Mouse (Mus musculus) gastrocnemius, postnatal 36 days (tissue): ENCODE data around the gene Tnr. TPM values are rescaled to one million over a fixed set of nuclear protein-coding genes. Genes with fewer than 3 reads are reported as not detected.

Experiments used
- DNase-seq, 2 experiments: peaks; one replicate each; pipeline ENCODE4 v3.0.0; 2022
- intact Hi-C: fragments of 180-260 bp; cut with DNase I; formaldehyde crosslinking; loops from one replicate; pipeline ENCODE4 v1.15.1; 2025
- total RNA-seq, 2 experiments: library from RNA; stranded (reverse); gene quantifications; 2 replicates each; pipeline ENCODE4 v1.2.3; 2021

Tnr gene
- total RNA-seq, 2 experiments from 2014 or later, result not detected

DNA sequence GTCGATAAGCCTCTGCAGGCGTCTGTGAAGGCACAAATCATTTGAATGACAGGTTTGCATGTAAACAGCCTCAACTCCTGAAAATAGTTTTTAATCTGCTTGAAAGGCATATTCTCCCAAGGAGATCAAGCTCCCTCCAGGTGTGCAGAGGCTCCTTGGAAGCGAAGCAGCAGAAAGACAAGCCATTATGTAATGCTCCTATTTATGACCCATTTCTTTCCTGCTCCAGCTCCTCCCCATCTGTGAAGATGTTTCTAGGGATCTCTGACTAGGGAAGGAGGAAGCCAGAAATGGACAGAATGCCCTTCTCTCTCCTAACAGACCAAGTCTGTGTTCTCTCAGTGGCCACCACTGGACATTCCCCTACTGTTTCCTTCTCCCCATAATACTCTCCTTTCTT is 38.0 kb downstream of the Tnr start:
- intact Hi-C loops, result no loop called here
- no peak for DNase-seq

DNA sequence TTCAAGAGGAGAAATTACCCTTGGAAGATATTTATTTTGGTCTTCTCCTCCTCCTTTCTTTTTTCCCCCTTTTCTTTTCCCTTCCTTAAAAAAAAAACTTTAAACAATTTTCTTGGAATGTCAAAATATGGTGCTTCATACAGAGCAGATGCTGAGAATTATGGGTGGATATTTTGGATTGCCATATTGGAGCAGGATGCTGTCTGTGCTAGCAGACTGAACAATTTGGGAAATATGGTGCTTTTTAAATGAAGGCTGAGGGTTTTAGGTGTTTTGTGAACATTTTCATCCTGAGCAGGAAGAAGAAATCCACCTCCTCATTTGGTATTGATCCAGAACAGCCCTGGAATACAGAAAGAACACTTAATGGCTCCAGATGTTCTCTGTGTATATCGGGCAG is 41.6 kb downstream of the Tnr start:
- no peak for DNase-seq
- intact Hi-C loops, result no loop called here

DNA sequence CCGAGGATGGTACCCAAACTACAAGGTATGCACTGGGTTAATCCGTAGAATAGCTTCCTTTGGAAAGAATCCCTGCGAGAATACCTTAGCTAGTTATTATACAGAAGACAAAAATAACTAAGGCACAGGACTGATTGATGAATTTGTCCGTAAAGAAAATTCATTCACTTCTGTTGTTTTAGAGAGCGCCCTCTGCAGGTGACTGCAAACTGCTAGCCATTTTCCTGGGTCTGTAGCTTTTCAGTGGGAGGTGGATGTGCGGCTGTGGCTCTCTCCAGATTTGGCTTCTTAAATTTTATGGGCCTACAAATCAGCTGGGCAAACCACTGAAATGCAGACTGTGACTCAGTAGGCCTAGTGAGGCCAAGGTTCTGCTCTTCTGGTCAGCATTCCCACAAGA is 42.5 kb downstream of the Tnr start:
- intact Hi-C loops, result no loop called here
- no peak for DNase-seq

DNA sequence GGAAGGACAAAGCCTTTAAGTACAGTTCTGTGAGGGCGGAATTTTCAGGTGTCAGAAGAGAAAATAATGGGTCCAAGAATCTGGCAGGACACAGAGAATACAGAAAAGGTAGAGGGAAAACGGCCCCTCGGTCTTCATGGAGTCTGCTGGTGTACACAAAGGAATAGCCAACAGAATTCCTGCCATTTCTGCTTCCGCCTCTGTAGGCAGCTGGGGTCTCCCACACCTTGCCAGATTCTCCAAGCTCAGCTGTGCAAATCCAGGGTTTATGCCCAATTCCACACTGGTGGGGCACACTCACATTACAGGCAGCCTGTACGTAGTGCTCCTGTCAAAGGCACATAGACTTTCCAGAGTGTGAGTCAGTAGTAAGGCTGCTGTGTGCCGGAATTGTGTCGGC is 43.6 kb downstream of the Tnr start:
- intact Hi-C loops, result no loop called here

DNA sequence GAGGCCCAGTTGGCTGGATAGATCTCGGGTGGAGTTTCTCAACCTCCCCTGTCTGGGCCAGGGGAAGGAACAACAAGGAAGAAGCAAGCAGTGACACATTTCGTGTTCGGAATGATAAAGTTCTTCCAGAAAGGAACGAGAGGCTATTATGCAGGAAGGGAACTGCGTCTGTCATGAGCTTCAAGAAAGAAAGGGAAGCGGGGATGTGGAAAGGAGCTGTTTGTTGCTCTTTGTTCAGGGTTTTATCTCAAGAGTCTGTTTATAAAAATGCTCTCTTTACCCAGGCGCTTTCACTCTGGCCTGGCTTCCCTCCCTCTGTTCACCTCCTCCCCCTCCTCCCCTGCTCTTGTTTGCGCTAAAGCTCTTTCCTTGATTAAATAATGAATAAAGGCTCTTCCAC is 46.7 kb downstream of the Tnr start:
- DNase-seq, result no peak

More for the DNA sequence above, 43.6 kb downstream of the Tnr start:
- no peak for DNase-seq

DNA sequence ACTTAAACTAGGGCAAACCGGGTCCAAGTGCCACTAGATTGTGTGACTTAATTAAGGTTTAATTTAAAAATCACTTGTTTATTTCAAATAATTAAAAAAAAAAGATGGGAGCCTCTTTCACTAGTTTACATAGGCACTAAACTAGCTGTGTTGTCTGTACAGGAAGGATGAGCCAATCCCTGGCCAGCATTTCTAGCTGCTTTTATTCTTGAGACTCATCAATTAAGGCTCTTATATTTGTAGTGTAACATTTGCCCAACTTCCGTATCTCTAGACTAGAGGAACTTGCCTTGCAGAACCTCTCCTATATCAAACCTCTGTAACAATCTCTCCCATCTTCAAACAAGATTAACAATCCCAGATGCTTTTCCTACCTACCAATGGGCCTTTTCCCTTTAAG is 47.3 kb downstream of the Tnr start:
- intact Hi-C loops, result no loop called here
- DNase-seq, result no peak

More for the DNA sequence above, 46.7 kb downstream of the Tnr start:
- intact Hi-C loops, result no loop called here

DNA sequence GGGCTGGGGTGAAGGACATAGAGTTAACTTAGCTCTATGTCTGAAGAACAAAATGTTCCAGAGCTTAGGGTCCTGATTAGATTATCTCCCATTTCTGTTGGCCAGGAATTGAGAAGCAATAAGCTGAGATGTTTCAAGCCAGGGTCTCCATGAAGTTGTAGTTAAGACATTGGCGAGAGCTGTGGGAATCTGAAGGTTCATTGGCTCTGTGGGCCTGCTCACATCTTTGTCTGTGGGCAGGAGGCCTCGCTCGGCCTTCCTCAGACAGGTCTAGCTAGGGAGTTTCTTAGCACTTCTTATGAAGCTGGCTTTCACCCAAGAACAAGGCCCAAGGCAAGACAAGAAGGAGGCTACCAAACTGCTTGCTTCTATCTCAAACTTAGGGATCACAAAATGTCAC is 48.4 kb downstream of the Tnr start:
- intact Hi-C loops, result no loop called here
- no peak for DNase-seq

DNA sequence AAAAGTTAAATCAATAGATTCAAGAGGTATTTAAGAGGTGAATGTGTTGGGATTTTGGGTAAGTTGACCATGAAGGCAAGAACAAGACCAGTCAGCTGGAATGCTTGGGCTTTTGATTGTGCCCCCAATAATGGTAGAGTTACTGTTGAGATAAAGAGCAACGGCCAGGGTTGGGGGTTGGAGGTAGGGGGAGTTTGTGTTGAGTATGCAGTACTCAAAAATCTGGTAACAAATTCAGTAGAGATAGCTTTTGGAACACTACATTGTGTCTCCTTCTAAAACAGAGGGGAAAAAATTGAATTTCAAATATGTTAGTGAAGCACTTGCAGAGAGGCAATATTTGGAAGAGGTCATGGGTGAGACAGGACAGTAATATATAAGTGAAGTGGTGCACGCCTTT is 49.5 kb downstream of the Tnr start:
- intact Hi-C loops, result no loop called here
- DNase-seq, result no peak

DNA sequence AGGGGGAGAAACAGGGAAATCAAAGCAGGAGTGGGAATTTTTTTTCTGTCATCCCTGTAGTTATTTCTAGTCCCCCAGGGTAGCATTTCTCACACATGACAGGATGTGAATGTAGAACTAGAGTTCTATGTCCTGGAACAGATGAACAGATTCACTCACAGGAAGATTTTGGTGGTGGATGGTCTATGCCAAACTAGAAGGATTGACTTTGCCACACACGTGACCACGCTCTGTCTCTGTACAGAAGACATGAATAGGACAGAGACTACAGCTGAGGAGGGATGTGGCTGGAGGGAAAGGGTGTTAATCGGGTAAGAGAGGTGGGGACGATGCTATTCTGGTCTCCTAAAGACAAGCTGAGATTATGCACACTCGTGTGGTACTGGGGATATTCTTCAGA is 51.1 kb downstream of the Tnr start:
- intact Hi-C loops, result no loop called here
- DNase-seq, result no peak

DNA sequence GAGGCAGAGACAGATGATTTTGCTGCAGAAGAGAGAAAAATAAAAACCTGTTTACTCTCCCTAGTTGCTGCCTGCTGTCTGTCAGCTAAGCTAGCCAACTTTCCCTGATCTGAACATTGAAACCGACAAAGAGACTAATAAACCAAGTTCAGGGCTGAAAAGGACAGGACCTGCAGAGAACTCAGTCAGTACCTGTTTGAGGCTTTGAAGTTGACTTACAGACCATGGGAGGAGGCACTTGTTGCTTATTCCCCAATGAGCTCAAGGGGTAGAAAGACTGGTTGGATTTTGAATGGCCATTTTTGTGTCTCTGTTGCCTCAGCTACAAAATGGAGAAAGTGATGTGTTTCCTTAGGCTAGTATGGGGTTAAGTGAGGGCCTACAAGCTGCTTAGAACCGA is 52.7 kb downstream of the Tnr start:
- no peak for DNase-seq
- intact Hi-C loops, result no loop called here

DNA sequence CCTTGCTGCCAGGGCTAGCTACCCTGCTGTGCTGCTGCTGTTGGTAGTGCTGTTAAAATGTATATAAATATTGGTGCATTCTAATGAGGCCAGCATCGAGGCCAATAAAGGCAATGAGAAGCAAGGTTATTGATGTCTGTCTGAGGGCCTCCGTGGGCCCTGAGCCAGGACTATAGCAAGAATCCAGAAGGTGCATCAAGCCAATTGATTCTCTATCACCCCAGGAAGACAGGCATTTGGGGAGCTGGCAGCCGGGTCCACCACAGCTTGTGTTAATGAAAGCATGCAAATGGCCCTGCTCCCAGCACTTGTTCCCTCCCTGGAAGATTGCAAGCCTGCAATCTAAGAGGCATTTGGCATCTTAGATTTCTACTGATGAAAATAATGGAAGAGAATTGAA is 54.8 kb downstream of the Tnr start:
- DNase-seq, result no peak
- intact Hi-C loops, result no loop called here

DNA sequence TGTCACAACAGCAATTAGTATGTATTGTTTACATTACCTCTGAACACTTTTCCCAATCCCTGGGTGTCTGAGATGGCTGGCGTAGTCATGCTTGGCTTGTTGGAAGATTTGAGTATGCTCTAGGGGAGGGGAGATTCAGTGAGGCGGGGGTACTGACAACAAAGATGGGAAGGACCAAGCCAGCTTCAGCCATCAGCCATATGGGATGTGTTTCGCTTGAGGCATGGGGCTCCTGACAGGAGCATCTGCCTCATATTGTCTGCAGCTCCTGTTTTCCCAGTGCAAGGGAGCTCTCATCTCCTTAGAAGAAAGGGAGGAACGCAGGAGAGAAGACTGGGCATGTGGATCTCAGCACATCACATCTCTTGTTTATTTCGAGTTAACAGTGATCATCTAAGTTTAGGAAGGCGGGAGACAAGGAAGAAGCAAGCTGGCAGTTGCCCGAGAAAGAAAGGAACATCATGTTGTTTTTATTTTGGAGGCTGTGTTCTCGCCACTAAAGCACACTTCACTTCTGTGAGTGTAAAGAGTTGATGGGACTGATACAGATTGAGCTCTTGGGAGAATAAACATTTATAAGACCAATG is 56.9 kb downstream of the Tnr start:
- intact Hi-C loops, result no loop called here
- no peak for DNase-seq

DNA sequence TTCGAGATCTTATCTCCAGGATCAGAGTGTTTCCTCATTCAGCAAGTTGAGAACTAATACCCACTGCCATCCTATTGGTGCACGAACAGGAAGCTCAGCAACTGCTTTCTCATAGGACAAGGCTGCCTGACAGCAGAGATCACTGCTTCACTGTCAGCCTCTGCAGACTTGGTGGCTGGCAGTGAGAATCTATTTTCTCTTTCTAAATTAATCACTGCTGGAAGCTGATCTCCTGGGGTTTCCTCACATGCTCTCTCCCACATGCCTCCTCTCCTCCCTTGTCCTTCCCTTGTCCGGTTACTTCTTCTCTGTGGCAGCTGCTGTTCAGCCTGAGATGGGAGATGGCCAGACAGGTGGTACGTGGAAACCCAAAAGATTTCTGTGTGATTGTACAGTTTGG is 60.3 kb downstream of the Tnr start:
- no peak for DNase-seq
- intact Hi-C loops, result no loop called here

DNA sequence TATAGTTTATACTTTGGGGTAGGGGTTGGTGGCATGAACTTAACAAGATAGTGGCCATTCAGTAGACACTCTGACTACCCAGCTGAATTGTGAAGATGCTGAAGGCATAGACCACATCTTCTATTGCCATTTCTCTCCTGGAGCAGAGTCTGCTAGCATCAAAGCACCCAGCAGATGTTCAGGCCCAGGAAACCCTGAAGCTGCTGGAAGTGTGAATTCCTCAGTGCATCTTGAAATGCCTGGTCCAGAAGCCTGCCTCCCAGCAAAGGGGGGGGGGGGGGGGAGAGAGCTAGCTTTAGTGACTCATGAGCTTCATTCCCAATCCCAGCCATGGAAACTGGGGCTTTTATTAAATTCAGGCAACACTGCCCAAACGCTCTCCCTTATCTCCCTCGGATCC is 65.2 kb downstream of the Tnr start:
- intact Hi-C loops, result no loop called here
- no peak for DNase-seq

DNA sequence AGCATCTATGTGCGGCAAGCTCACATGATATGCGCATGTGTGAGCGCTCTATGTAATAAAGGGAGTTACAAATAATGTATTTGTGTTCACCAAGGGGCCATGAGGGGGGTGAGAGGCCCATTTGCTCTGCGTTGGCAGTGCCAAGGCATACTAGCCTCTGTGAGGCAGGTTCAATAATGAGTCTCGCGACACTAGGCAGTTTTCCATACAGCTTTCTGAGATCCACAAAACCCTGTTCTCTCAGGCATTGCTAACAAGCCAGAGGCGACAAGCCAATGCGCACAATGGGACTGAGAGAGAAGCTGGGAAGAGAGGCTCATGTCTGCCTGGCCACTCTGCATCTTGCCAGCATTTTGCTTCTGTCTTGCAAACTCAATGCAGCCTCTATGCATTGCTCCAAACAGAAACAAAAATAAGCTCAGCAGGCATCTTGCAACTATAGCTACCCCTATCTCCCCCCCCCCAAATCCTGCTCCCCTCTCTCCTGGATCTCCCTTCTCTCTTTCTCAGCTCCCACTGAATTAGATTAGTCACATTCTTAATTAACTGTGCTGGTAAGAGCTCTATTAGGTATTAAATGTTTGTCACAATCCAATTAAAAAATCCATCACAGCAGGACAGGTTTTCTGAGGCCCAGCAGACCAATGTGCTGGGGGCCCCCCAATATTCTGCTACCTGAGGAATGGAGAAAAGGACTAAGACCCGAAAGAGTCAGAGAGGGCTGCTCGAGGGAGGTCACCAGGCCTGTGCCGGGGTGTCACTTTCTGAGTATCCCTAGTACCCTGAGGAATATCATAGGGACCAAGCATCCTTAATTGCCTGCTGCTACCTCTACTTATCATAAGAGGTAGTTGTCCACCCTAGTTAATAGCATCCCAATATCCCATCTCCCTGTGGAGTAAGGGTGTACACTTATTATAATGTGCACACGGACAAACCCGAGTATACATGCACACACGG is 70.8 kb downstream of the Tnr start:
- no peak for DNase-seq
- intact Hi-C loops, result no loop called here

DNA sequence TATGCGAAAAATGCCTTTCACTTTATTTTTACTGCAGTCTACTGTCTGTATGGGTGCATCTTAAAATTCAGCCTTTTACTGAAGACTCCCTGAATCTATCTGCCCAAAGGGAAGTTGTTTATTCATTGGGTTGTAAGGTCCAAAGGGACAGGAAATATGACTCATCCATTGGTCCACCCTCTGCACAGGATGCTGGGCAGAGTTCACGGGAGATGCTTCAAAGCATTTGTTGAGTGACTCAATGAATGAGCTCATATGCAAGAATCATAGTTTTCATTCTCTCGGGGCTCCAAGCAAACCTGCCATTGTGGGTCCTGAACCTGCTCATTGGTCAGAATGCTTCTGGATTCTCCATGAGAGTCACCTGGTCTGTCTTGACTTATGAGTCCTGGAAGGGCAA is 72.2 kb downstream of the Tnr start:
- DNase-seq, result no peak
- intact Hi-C loops, result no loop called here

DNA sequence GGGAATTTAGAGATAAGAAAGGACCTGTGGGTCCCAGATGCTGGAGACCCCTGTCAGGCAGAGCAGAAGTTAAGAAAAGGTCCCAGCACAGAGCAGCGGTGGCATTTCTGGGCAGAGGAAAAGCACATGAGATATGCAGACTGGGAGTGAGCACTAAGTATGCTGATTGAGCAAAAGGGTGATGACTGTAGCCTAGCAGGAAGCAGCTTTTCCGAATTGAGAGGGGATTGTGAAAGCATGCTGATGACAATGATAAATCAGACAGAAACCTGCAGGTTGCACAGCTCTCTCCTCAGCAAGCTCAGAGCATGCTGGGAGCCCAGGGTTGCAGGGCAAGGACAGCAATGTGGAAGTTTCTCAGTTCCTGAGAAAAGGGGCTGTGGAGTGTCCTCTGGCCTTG is 73.1 kb downstream of the Tnr start:
- intact Hi-C loops, result no loop called here

DNA sequence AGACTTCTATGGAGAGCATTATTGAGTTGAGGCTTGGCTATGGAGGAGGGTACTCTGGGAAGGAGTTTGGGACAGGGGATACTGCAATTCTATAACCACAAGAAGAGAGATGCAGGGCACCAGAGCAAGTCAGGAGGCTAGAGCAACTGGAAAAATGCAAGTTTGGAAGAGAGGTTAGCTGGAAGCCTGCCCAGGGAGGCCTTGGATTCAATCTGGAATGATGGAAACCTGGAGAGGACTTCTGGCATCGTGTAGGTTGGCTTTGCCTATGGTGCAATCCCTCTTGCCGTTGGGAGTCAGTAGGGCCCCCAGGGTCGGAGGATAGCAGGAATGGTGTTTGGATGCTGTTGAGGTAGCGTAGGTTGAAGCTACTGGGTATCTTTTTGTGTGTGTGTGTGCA is 90.0 kb downstream of the Tnr start:
- intact Hi-C loops, result no loop called here
- no peak for DNase-seq

More for the DNA sequence above, 73.1 kb downstream of the Tnr start:
- no peak for DNase-seq

DNA sequence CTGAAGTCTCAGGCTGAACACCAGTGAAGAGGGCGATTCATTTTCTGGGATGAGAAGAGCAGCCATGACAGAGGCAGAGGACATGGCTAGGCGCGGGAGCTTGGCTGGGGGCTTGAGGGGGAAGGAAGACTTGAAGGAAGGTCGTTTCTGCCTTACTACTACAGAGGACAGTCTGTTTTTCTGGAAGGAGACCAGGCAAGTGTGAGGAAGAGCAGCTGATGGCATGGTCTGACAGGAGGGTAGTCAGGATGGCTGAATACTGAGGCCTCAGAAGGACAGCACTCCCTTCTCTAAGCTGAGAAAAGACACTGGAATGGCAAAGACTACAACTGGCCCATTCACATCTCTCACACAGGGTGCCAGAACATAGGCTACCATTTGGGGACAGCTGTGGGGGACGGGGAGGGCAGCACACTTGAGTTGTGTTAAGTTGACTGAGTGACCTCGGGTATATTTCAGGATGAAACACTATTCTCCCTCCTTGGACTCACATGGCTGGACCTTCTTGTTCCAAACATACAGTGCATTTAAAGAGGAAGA is 90.6 kb downstream of the Tnr start:
- DNase-seq, result no peak
- intact Hi-C loops, result no loop called here

DNA sequence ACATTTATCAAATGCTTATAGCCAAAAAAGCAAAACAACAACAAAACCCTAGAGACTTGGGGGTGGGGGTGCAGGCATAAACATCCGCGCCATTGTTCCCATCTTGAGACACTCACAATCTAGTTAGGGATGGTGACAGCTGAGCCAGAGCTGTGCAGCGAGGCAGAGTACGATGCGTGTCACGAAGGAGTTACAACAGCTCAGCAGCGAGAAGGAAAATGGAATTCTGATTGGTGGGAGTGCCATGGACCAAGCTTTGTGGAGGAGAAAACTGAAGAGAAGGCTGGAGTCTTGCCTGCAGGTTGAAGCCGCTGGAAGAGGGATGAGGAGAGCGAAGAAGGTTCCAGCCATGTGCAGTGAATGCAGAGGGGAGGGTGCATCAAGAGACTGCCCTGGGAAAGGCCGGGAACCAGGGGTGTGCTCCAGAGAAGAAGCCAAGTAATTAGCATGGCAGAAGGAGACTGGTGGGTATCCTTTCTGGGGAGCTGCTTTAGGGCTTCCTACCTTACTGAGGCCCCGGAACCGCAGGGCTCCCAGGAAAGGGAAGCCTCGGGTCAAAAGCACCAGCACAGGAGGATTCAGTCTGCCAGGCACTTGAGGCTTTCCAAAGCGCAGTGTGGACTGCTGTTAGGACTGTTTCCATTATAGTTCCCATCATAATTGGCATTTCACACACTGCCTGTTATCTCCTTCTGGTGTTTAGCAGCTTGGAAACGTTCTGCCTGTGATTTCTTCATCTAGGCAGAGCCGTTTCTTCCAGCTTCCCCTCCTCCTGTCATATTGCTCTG is 91.3 kb downstream of the Tnr start:
- intact Hi-C loops, result no loop called here
- no peak for DNase-seq

DNA sequence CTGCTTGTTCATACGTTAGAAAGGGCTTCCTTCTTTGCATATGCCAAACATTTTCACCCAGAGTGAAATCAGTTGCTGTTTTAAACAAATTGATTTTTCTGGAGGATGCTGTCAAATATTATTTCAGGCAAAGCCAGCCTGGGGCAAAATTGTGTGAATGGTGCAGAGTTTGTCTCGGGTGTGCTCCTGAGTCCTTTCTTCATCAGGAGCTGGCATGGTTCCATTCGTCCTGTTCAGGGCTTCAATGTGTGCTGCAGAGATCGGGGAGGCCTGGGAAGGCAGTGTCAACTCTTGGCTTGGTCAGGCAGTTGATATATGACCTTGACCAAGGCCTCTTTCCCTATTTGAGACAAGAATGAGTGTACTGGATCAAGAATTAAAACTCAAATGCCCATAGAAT is 92.1 kb downstream of the Tnr start:
- intact Hi-C loops, result no loop called here
- no peak for DNase-seq
